Mouse (Mus musculus) monocyte, adult 5-6 weeks (primary cell): Measurements from ENCODE around the gene Slc18a2. TPM values are rescaled to one million over a fixed set of nuclear protein-coding genes. Genes with fewer than 3 reads are reported as not detected.

Experiments used
- ATAC-seq: fragments of 153-309, 156-312 bp; replicated peaks from 2 replicates; pipeline ENCODE4 v1.8.0; 2017; ENCODE audit warnings: mild to moderate bottlenecking; ENCODE audit not compliant: low TSS enrichment, insufficient number of reproducible peaks, severe bottlenecking, poor library complexity, low FRiP score
- total RNA-seq: library from RNA; stranded (forward); fragments of 200-1000, 200-491, 200-594 nt; gene quantifications from 3 replicates; pipeline ENCODE4 v1.2.3, GENCODE M21; 2017

Slc18a2 gene
- total RNA-seq, 1 experiment from 2014 or later, result 7.2 TPM

GRCm38 (mm10) chr19:59265907-59266306 is 5.2 kb downstream of the Slc18a2 start:
- ATAC-seq, result no peak

- ATAC-seq, result no peak
Observed at GRCm38 (mm10) chr19:59267417-59267963, 6.8 kb downstream of the Slc18a2 start.

- ATAC-seq, result no peak
Observed at GRCm38 (mm10) chr19:59273190-59273589, 12.5 kb downstream of the Slc18a2 start.

GRCm38 (mm10) chr19:59276354-59276753 is 15.7 kb downstream of the Slc18a2 start:
- ATAC-seq, result no peak

- ATAC-seq, result no peak
Observed at GRCm38 (mm10) chr19:59280841-59281240, 20.1 kb downstream of the Slc18a2 start.

GRCm38 (mm10) chr19:59282001-59282400 is 21.3 kb downstream of the Slc18a2 start:
- no peak for ATAC-seq

GRCm38 (mm10) chr19:59289042-59289441 is 28.3 kb downstream of the Slc18a2 start:
- ATAC-seq, result no peak

GRCm38 (mm10) chr19:59289811-59290210 is 29.1 kb downstream of the Slc18a2 start:
- no peak for ATAC-seq

GRCm38 (mm10) chr19:59292183-59292839 is 31.6 kb downstream of the Slc18a2 start:
- no peak for ATAC-seq

GRCm38 (mm10) chr19:59315308-59315707 is 54.6 kb downstream of the Slc18a2 start:
- ATAC-seq, result no peak

GRCm38 (mm10) chr19:59316571-59316970 is 55.9 kb downstream of the Slc18a2 start:
- ATAC-seq, result no peak

- ATAC-seq, result no peak
Observed at GRCm38 (mm10) chr19:59321990-59322389, 61.3 kb downstream of the Slc18a2 start, which contains the start of gene Rps12-ps3. TSS of gene Rps12-ps3 (plus strand) at chr19:59322290.

GRCm38 (mm10) chr19:59330816-59331225 is 70.1 kb downstream of the Slc18a2 start:
- ATAC-seq, result no peak

GRCm38 (mm10) chr19:59336655-59337054 is 76.0 kb downstream of the Slc18a2 start:
- ATAC-seq, result no peak

GRCm38 (mm10) chr19:59337872-59338681 is 77.4 kb downstream of the Slc18a2 start:
- ATAC-seq, result no peak

- no peak for ATAC-seq
Observed at GRCm38 (mm10) chr19:59339908-59340307, 79.2 kb downstream of the Slc18a2 start.

- ATAC-seq, result no peak
Observed at GRCm38 (mm10) chr19:59342964-59343363, 82.3 kb downstream of the Slc18a2 start.

GRCm38 (mm10) chr19:59344304-59344711 is 83.6 kb downstream of the Slc18a2 start:
- ATAC-seq, result peak; percentile 66

- peak; percentile 56 for ATAC-seq
Observed at GRCm38 (mm10) chr19:59345081-59345657, 84.5 kb downstream of the Slc18a2 start.
